Mouse (Mus musculus): ENCODE measurements at regions not wholly inside any gene's neighbourhood (a gene's known extent, or its start where the extent isn't known, plus 50 kb on each side); places are given as distances from the start of the nearest gene placed in this dataset.

DNA sequence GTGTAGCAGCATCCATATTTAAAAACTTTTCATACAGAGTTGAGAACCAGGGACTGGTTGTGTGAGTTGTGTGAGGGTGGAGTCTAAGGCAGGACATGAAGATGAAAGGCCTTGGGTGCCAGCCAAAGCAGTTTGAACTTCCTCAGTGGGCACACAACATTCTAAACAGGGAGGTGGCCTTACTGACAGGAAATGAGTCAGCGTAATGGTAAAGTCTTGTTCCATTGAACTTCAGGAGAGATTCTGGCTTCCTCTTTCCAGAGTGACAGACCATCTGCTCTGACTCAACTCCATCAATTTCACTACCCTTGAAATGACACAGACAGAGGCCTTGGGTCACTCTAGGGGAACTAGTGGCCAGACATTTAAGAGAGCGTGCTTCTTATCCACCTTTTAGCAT is 417.2 kb upstream of the Zfp462 start (continued):
- TF ChIP-seq EP300 (IDR thresholded peaks at IDR 0.05; ENCODE audit: low read depth in 1 of 2, low read length in 2 of 2) (peak; percentile 79 to 80), NELFE (IDR thresholded peaks at IDR 0.05; ENCODE audit: low read depth, low read length) (no peak), POLR2AphosphoS5 (IDR thresholded peaks at IDR 0.05; ENCODE audit: borderline replicate concordance, low read depth, low read length) (no peak), KAT2A (conservative IDR thresholded peaks at IDR 0.05; ENCODE audit: low read depth, low read length) (no peak)

DNA sequence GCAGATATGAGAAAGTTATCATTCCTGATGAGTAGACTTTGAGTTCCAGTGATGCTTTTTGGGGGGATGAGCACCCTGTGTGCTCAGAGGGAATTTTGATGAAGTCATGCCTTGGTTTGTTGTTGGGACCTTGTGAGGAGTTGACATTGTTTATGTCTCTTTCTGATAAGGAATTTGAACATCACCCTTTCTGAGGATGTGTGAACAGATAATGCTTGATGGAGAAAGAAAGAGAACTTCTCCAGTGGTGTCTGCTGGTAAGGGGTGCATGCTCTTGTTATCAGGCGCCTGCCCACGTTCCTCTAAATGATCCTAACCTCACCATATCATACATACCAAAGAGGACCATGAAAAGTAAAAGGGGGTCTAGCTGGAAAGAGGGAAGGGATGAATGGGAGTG is 413.1 kb upstream of the Zfp462 start:
- H3K36me3 ChIP-seq (ENCODE audit: control insufficient read depth in 1 of 2, insufficient read depth in 2 of 2, low read length in 2 of 2), result peaks cover 0 to 33% of the 10 kb centered on the region in 2 experiments; a peak in 2 of 4 replicates
- DNase-seq (ENCODE audit: low read depth, low spot score), result peak; percentile 53
- TF ChIP-seq ETS1 (IDR thresholded peaks at IDR 0.05; ENCODE audit: low read depth, low read length) (peak; percentile 65; the same call in 1 of the 2 replicates), RCOR1 (IDR thresholded peaks at IDR 0.05; ENCODE audit: low read depth, low read length) (peak; percentile 11; the same call in 1 of the 2 replicates), MYB (IDR thresholded peaks at IDR 0.05; ENCODE audit: low read depth, low read length) (no peak), NRF1 (IDR thresholded peaks at IDR 0.05; ENCODE audit: insufficient read depth, low read depth, low read length, poor library complexity, severe bottlenecking) (no peak), MAX (IDR thresholded peaks at IDR 0.05; ENCODE audit: low read length) (peak; percentile 42), SIN3A (IDR thresholded peaks at IDR 0.05; ENCODE audit: low read length) (peak; percentile 35; the same call in 1 of the 2 replicates), GATA1 (IDR thresholded peaks at IDR 0.05; ENCODE audit: low read depth, low read length) (peak; percentile 84), MYC (IDR thresholded peaks at IDR 0.05; ENCODE audit: low read depth, low read length) (no peak; the same call in 1 of the 2 replicates), ZC3H11A (IDR thresholded peaks at IDR 0.05; ENCODE audit: low read depth, low read length) (no peak), NELFE (IDR thresholded peaks at IDR 0.05; ENCODE audit: low read depth, low read length) (no peak), EP300 (IDR thresholded peaks at IDR 0.05; ENCODE audit: low read depth in 1 of 2, low read length in 2 of 2) (peak; percentile 74 to 78), TCF12 (IDR thresholded peaks at IDR 0.05; ENCODE audit: low read depth, low read length) (peak; percentile 73)
- H3K4me3 ChIP-seq (ENCODE audit: control insufficient read depth in 1 of 2, insufficient read depth in 1 of 2, low read depth in 2 of 2, low read length in 2 of 2), result no peak overlapping the region
- H3K27me3 ChIP-seq (ENCODE audit: control insufficient read depth in 1 of 2, insufficient read depth in 2 of 2, low read length in 2 of 2), result no peaks in the 10 kb centered on the region
- no peak overlapping the region for H3K9ac ChIP-seq (ENCODE audit: control insufficient read depth, low read depth, low read length, poor library complexity, severe bottlenecking)
- no peaks in the 10 kb centered on the region for H3K79me2 ChIP-seq (ENCODE audit: control insufficient read depth, insufficient read depth, low read length, poor library complexity)
- H3K9me3 ChIP-seq (replicated peaks; ENCODE audit: insufficient read depth, low read length), result no peaks in the 10 kb centered on the region
- no peak overlapping the region; the same call in 1 of the 2 replicates for H3K27ac ChIP-seq (ENCODE audit: control insufficient read depth, low read depth, low read length)
- H3K4me1 ChIP-seq (ENCODE audit: control insufficient read depth in 1 of 2, insufficient read depth in 2 of 2, low read length in 2 of 2), result peaks cover 4 to 46% of the 10 kb centered on the region in 2 experiments; a peak in 3 of 4 replicates

DNA sequence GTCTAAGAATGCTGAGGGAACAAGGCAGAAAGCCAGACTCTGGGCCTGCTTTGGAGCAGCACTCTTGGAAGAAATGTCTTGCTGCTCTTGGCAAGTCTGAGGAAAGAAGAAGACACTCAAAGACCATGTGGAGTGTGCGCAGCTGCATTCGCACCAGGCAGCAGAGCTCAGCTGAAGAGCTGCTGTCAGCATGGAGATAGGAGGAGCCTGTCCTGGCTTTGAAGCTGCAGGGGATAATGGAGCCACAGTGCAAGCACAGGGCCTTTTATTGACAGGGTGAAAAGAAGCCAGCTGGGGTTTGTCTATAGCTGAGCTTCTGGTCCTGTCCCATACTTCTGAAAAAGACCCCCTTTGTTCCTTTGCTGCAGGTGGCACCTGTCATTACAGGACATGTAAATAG is 411.0 kb upstream of the Zfp462 start:
- no peak for DNase-seq (ENCODE audit: low read depth, low spot score)
- no peaks in the 10 kb centered on the region for H3K9me3 ChIP-seq (replicated peaks; ENCODE audit: insufficient read depth, low read length)

More for the DNA sequence above, 411.0 kb upstream of the Zfp462 start:
- H3K4me3 ChIP-seq (ENCODE audit: control insufficient read depth in 1 of 2, insufficient read depth in 1 of 2, low read depth in 2 of 2, low read length in 2 of 2), result no peak overlapping the region
- H3K36me3 ChIP-seq (ENCODE audit: control insufficient read depth in 1 of 2, insufficient read depth in 2 of 2, low read length in 2 of 2), result peaks cover 0 to 19% of the 10 kb centered on the region in 2 experiments; a peak in 2 of 4 replicates
- H3K9ac ChIP-seq (ENCODE audit: control insufficient read depth, low read depth, low read length, poor library complexity, severe bottlenecking), result no peak overlapping the region
- no peak overlapping the region for H3K27ac ChIP-seq (ENCODE audit: control insufficient read depth, low read depth, low read length)
- no peaks in the 10 kb centered on the region for H3K79me2 ChIP-seq (ENCODE audit: control insufficient read depth, insufficient read depth, low read length, poor library complexity)
- peaks cover 0 to 34% of the 10 kb centered on the region in 2 experiments; a peak in 2 of 4 replicates for H3K4me1 ChIP-seq (ENCODE audit: control insufficient read depth in 1 of 2, insufficient read depth in 2 of 2, low read length in 2 of 2)
- TF ChIP-seq SMC3 (IDR thresholded peaks at IDR 0.05; ENCODE audit: low read depth, low read length), result no peak
- TF ChIP-seq MAFK (IDR thresholded peaks at IDR 0.05; ENCODE audit: borderline replicate concordance, low read depth, low read length), result no peak
- no peak for TF ChIP-seq JUND (IDR thresholded peaks at IDR 0.05; ENCODE audit: low read depth, low read length)
- no peak for TF ChIP-seq NELFE (IDR thresholded peaks at IDR 0.05; ENCODE audit: low read depth, low read length)
- no peak for TF ChIP-seq USF1 (IDR thresholded peaks at IDR 0.05; ENCODE audit: low read depth, low read length)
- TF ChIP-seq RCOR1 (IDR thresholded peaks at IDR 0.05; ENCODE audit: low read depth, low read length), result no peak
- no peaks in the 10 kb centered on the region for H3K27me3 ChIP-seq (ENCODE audit: control insufficient read depth in 1 of 2, insufficient read depth in 2 of 2, low read length in 2 of 2)
